Mouse (Mus musculus) midbrain, embryonic 12.5 days (tissue): Measurements from ENCODE around the gene Syne1. TPM values are rescaled to one million over a fixed set of nuclear protein-coding genes. Genes with fewer than 3 reads are reported as not detected.

Experiments
- ATAC-seq: fragments of 200-750 bp; cut with Nextera tagmentation; 2 replicates; pipeline ENCODE4 v1.8.0; 2017; ENCODE audit warnings: low read depth, moderate TSS enrichment, moderate library complexity; ENCODE audit not compliant: low FRiP score
- H3K27ac ChIP-seq: fragments of 300-500 bp; sonication (generic); replicated peaks from 2 replicates; pipeline ENCODE4 v1.5.1; 2016; ENCODE audit warnings: mild to moderate bottlenecking
- H3K27me3 ChIP-seq: fragments of 300-500 bp; sonication (generic); 2 replicates; pipeline ENCODE4 v1.6.1; 2016; ENCODE audit warnings: mild to moderate bottlenecking
- H3K36me3 ChIP-seq: fragments of 300-500 bp; sonication (generic); 2 replicates; pipeline ENCODE4 v1.6.1; 2016
- H3K4me1 ChIP-seq: fragments of 300-500 bp; sonication (generic); 2 replicates; pipeline ENCODE4 v1.6.1; 2016
- H3K4me2 ChIP-seq: fragments of 300-500 bp; sonication (generic); replicated peaks from 2 replicates; pipeline ENCODE4 v1.6.1; 2016; ENCODE audit warnings: mild to moderate bottlenecking, moderate library complexity
- H3K4me3 ChIP-seq: fragments of 300-500 bp; sonication (generic); 2 replicates; pipeline ENCODE4 v1.5.1; 2016; ENCODE audit warnings: mild to moderate bottlenecking
- H3K9ac ChIP-seq: fragments of 300-500 bp; sonication (generic); replicated peaks from 2 replicates; pipeline ENCODE4 v1.6.1; 2016; ENCODE audit warnings: mild to moderate bottlenecking, moderate library complexity
- H3K9me3 ChIP-seq: fragments of 300-500 bp; sonication (generic); 2 replicates; pipeline ENCODE4 v1.6.1; 2016; ENCODE audit warnings: mild to moderate bottlenecking
- WGBS: fragments of 180-500 bp; shearing (Covaris S2); methylation state at CpG from one replicate; pipeline ENCODE4 v1.1.7; 2016; 5-methylcytosine and 5-hydroxymethylcytosine counted together
- polyA plus RNA-seq: library from polyadenylated mRNA; unstranded; fragments of >200 nt; fragmentation: Nextera tagmentation; extraction: Ambion mirVana; gene quantifications from 2 replicates; pipeline ENCODE4 v1.2.1, GENCODE M21; 2016

Syne1 gene
- polyA plus RNA-seq, 1 experiment from 2014 or later = 6.0 TPM

GRCm38 (mm10) chr10:5097754-5098137 is 453.5 kb downstream of the Syne1 start:
- Histone ChIP-seq H3K4me2 (no peak overlapping the region), H3K27me3 (no peaks in the 10 kb centered on the region), H3K9me3 (no peaks in the 10 kb centered on the region), H3K4me3 (no peak overlapping the region), H3K27ac (no peak overlapping the region), H3K36me3 (no peaks in the 10 kb centered on the region), H3K4me1 (no peaks in the 10 kb centered on the region), H3K9ac (no peak overlapping the region)
- WGBS = 78% methylated on average over 2 of the region's 2 CpGs
- no peak for ATAC-seq

- 82% methylated on average over 10 of the region's 10 CpGs for WGBS
- H3K27ac ChIP-seq = no peak overlapping the region
Observed at GRCm38 (mm10) chr10:5096996-5097753, 454.1 kb downstream of the Syne1 start.

GRCm38 (mm10) chr10:5089133-5089532 is 462.1 kb downstream of the Syne1 start:
- H3K4me3 ChIP-seq = no peak overlapping the region
- 95% methylated on average over 4 of the region's 4 CpGs for WGBS
- no peak overlapping the region for H3K9ac ChIP-seq
- no peaks in the 10 kb centered on the region for H3K4me1 ChIP-seq
- H3K27me3 ChIP-seq = no peaks in the 10 kb centered on the region
- no peak for ATAC-seq
- H3K9me3 ChIP-seq = no peaks in the 10 kb centered on the region
- H3K27ac ChIP-seq = no peak overlapping the region
- no peaks in the 10 kb centered on the region for H3K36me3 ChIP-seq
- H3K4me2 ChIP-seq = no peak overlapping the region

More at GRCm38 (mm10) chr10:5096996-5097753, 454.1 kb downstream of the Syne1 start:
- no peak overlapping the region for H3K4me2 ChIP-seq
- H3K27me3 ChIP-seq = no peaks in the 10 kb centered on the region
- H3K4me1 ChIP-seq = no peaks in the 10 kb centered on the region
- H3K9me3 ChIP-seq = no peaks in the 10 kb centered on the region
- no peak for ATAC-seq
- no peak overlapping the region for H3K9ac ChIP-seq
- H3K4me3 ChIP-seq = no peak overlapping the region
- no peaks in the 10 kb centered on the region for H3K36me3 ChIP-seq

- no peaks in the 10 kb centered on the region for H3K4me1 ChIP-seq
- no peak for ATAC-seq
- no peak overlapping the region for H3K9ac ChIP-seq
- no peaks in the 10 kb centered on the region for H3K27me3 ChIP-seq
- H3K9me3 ChIP-seq = no peaks in the 10 kb centered on the region
- no peak overlapping the region for H3K4me2 ChIP-seq
- H3K27ac ChIP-seq = no peak overlapping the region
- no peak overlapping the region for H3K4me3 ChIP-seq
- 88% methylated on average over 7 of the region's 7 CpGs for WGBS
- no peaks in the 10 kb centered on the region for H3K36me3 ChIP-seq
Observed at GRCm38 (mm10) chr10:5087336-5087735, 463.9 kb downstream of the Syne1 start.

GRCm38 (mm10) chr10:5086329-5086728 is 465.0 kb downstream of the Syne1 start:
- WGBS = 94% methylated on average over 6 of the region's 6 CpGs
- no peak overlapping the region for H3K4me3 ChIP-seq
- no peak for ATAC-seq

GRCm38 (mm10) chr10:5085792-5086191 is 465.5 kb downstream of the Syne1 start:
- H3K4me2 ChIP-seq = no peak overlapping the region
- H3K36me3 ChIP-seq = no peaks in the 10 kb centered on the region
- no peak overlapping the region for H3K4me3 ChIP-seq
- 94% methylated on average over 5 of the region's 5 CpGs for WGBS
- H3K9ac ChIP-seq = no peak overlapping the region
- no peak overlapping the region for H3K27ac ChIP-seq
- no peaks in the 10 kb centered on the region for H3K9me3 ChIP-seq
- no peaks in the 10 kb centered on the region for H3K27me3 ChIP-seq
- H3K4me1 ChIP-seq = no peaks in the 10 kb centered on the region
- ATAC-seq = no peak

More at GRCm38 (mm10) chr10:5086329-5086728, 465.0 kb downstream of the Syne1 start:
- Histone ChIP-seq H3K4me1 (no peaks in the 10 kb centered on the region), H3K9me3 (no peaks in the 10 kb centered on the region), H3K27me3 (no peaks in the 10 kb centered on the region), H3K9ac (no peak overlapping the region), H3K27ac (no peak overlapping the region), H3K36me3 (no peaks in the 10 kb centered on the region), H3K4me2 (no peak overlapping the region)

- Histone ChIP-seq H3K27me3 (no peaks in the 10 kb centered on the region), H3K4me2 (no peak overlapping the region), H3K4me1 (no peaks in the 10 kb centered on the region), H3K9me3 (no peaks in the 10 kb centered on the region), H3K36me3 (no peaks in the 10 kb centered on the region), H3K9ac (no peak overlapping the region), H3K4me3 (no peak overlapping the region), H3K27ac (no peak overlapping the region)
- ATAC-seq = no peak
- 88% methylated on average over 6 of the region's 6 CpGs for WGBS
Observed at GRCm38 (mm10) chr10:5083716-5084115, 467.6 kb downstream of the Syne1 start.

DNA sequence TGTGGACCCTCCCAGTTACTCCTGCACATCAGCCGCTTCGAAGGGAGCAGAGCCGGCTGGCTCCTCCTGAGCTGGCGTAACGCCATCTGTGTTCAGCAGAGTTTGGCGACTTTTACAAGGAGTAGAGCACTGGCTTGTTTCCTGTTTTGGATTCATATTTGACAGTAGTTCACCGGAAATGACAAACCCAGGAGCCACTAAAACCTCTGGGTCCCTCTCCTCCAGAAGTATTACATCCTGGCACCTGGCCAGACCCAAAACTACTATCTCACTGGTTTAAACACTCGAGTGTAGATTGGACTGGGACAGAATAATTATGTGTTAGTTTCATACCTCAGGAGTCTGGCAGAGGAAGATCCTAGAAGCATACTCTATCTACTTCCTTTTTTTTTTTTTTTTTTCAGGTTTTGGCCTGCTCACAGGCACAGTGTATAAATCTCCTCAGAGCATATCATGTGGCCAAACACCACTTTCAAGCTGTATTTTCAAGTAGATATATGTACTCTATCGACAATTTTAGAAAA is 471.3 kb downstream of the Syne1 start:
- no peak overlapping the region for H3K4me3 ChIP-seq
- no peak for ATAC-seq
- WGBS = 88% methylated on average over 9 of the region's 9 CpGs

DNA sequence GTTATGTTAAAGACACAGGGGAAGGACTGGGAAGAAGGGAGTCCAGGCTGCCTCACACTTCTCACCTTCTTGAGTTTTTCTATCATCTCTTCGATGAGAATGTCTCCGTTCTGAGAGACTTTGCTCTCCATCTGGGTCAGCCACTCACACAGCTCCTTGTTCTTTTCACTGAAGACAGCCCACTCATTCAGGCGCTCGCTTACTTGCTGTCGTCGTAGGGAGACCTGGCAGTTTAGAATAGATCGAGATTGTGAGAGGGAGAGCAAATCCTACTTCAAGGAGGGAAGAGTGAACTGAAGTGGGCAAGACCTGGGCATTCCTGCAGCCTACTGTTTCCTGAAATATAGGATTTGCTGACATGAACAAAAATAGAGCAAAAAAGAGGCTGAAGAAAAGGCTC is 475.6 kb downstream of the Syne1 start:
- Histone ChIP-seq H3K27me3 (no peaks in the 10 kb centered on the region), H3K4me3 (no peak overlapping the region), H3K4me1 (no peaks in the 10 kb centered on the region), H3K36me3 (no peaks in the 10 kb centered on the region), H3K4me2 (no peak overlapping the region), H3K9ac (no peak overlapping the region), H3K9me3 (no peaks in the 10 kb centered on the region), H3K27ac (no peak overlapping the region)
- ATAC-seq = no peak
- 90% methylated on average over 7 of the region's 7 CpGs for WGBS

More for the DNA sequence above, 471.3 kb downstream of the Syne1 start:
- H3K27me3 ChIP-seq = no peaks in the 10 kb centered on the region
- no peak overlapping the region for H3K9ac ChIP-seq
- no peak overlapping the region for H3K4me2 ChIP-seq
- no peaks in the 10 kb centered on the region for H3K36me3 ChIP-seq
- no peak overlapping the region for H3K27ac ChIP-seq
- H3K9me3 ChIP-seq = no peaks in the 10 kb centered on the region
- H3K4me1 ChIP-seq = no peaks in the 10 kb centered on the region

DNA sequence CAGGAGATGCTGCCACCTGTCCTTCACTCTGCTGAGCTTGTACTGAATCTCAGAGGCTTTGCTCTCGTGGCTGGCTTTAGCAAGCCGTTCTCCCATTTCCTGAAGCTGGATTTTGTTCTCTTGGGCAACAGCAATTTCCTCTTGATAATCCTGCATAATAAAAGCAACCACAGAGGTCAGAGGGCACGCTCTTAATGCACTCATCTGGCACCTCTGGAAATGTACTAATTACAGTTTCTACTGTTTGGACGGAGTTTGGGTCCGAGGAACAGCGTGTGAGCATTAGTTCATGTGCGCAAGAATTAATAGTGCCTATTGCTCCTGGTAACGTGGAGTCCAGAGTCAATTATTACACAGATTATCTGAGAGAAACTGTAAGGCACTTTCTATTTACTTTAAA is 479.2 kb downstream of the Syne1 start:
- Histone ChIP-seq H3K36me3 (no peaks in the 10 kb centered on the region), H3K9me3 (no peaks in the 10 kb centered on the region), H3K27me3 (no peaks in the 10 kb centered on the region), H3K4me3 (no peak overlapping the region), H3K4me2 (no peak overlapping the region), H3K4me1 (no peaks in the 10 kb centered on the region), H3K27ac (no peak overlapping the region), H3K9ac (no peak overlapping the region)
- no peak for ATAC-seq
- 83% methylated on average over 8 of the region's 8 CpGs for WGBS

- Histone ChIP-seq H3K4me1 (no peaks in the 10 kb centered on the region), H3K4me3 (no peak overlapping the region), H3K27ac (no peak overlapping the region), H3K36me3 (no peaks in the 10 kb centered on the region), H3K9ac (no peak overlapping the region), H3K27me3 (no peaks in the 10 kb centered on the region), H3K4me2 (no peak overlapping the region), H3K9me3 (no peaks in the 10 kb centered on the region)
- WGBS = 75% methylated on average over 3 of the region's 3 CpGs
- no peak for ATAC-seq
Observed at GRCm38 (mm10) chr10:5070941-5071231, 480.4 kb downstream of the Syne1 start.

DNA sequence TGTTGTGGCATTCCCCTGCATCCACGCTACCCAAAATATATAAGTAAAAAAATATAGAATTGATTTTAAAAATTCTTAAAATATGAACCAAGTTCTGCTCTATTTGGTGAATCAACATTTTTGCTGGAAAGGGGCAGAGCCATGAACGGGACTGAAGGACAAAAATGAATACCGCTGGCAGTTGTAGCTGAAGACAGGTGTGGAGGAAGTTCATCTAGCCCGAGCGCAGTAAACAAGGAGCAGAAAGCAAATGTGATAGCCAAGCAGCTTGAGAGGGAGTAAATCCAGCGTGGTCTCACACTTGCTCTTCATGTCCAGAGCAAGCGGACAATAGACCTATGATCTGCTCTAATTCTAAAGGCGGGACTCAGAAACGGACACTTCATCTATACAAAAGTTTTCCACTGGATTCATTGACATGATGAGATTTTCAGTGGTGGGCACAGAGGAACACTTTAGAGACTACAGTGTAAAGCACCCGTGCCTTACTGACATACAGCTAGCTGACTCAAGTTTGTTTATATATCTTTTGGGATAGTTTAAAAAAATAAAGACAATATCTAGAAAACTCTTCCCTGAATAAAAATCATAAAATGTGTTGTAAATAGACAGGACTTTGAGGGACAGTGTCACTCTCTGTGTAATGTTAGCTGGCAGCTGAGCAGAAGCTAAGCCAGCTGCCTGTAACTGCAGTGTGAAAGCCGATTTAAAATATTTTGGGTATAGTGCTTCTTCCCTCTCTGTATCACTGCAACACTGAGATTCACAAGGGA is 480.9 kb downstream of the Syne1 start:
- no peak for ATAC-seq
- no peaks in the 10 kb centered on the region for H3K27me3 ChIP-seq
- no peak overlapping the region for H3K27ac ChIP-seq
- H3K4me1 ChIP-seq = no peaks in the 10 kb centered on the region
- no peak overlapping the region for H3K9ac ChIP-seq
- no peaks in the 10 kb centered on the region for H3K9me3 ChIP-seq
- no peak overlapping the region for H3K4me3 ChIP-seq
- H3K4me2 ChIP-seq = no peak overlapping the region
- no peaks in the 10 kb centered on the region for H3K36me3 ChIP-seq
- WGBS = 91% methylated on average over 11 of the region's 11 CpGs
